Mouse (Mus musculus) heart, embryonic 16.5 days (tissue): ENCODE data around the gene Spata5. TPM values are rescaled to one million over a fixed set of nuclear protein-coding genes. Genes with fewer than 3 reads are reported as not detected.

Experiments
- ATAC-seq: fragments of 200-750 bp; cut with Nextera tagmentation; replicated peaks from 2 replicates; pipeline ENCODE4 v1.8.0; 2017; ENCODE audit warnings: moderate number of reproducible peaks; ENCODE audit not compliant: insufficient read depth, low FRiP score; ENCODE audit errors: extremely low read depth
- H3K27ac ChIP-seq: fragments of 300-500 bp; sonication (generic); 2 replicates; pipeline ENCODE4 v1.5.1; 2014; ENCODE audit warnings: mild to moderate bottlenecking, low read length, control low read depth, moderate library complexity
- H3K27me3 ChIP-seq: fragments of 300-500 bp; sonication (generic); 2 replicates; pipeline ENCODE4 v1.6.1; 2014; ENCODE audit warnings: low read length, mixed read lengths; ENCODE audit not compliant: control insufficient read depth, insufficient read depth
- H3K36me3 ChIP-seq: fragments of 300-500 bp; sonication (generic); 2 replicates; pipeline ENCODE4 v1.6.1; 2014; ENCODE audit not compliant: control insufficient read depth, insufficient read depth
- H3K4me1 ChIP-seq: fragments of 300-500 bp; sonication (generic); 2 replicates; pipeline ENCODE4 v1.6.1; 2014; ENCODE audit warnings: low read length, mixed read lengths; ENCODE audit not compliant: control insufficient read depth, insufficient read depth
- H3K4me2 ChIP-seq: fragments of 300-500 bp; sonication (generic); 2 replicates; pipeline ENCODE4 v1.6.1; 2014; ENCODE audit warnings: low read depth, mild to moderate bottlenecking, control low read depth, low read length
- H3K4me3 ChIP-seq: fragments of 300-500 bp; sonication (generic); 2 replicates; pipeline ENCODE4 v1.5.1; 2014; ENCODE audit warnings: mild to moderate bottlenecking, control low read depth, low read length
- H3K9ac ChIP-seq: fragments of 300-500 bp; sonication (generic); 2 replicates; pipeline ENCODE4 v1.6.1; 2014; ENCODE audit warnings: low read length, control low read depth
- H3K9me3 ChIP-seq: fragments of 300-500 bp; sonication (generic); replicated peaks from 2 replicates; pipeline ENCODE4 v1.6.1; 2016; ENCODE audit warnings: low read length; ENCODE audit not compliant: control insufficient read depth
- WGBS: fragments of 180-500 bp; shearing (Covaris S2); extraction: QIAGEN DNeasy Blood & Tissue Kit; methylation state at CpG from one replicate; pipeline ENCODE4 v1.1.7; 2014; 5-methylcytosine and 5-hydroxymethylcytosine counted together
- polyA plus RNA-seq: library from polyadenylated mRNA; unstranded; fragments of >200 nt; fragmentation: Nextera tagmentation; extraction: Ambion mirVana; gene quantifications from 2 replicates; pipeline ENCODE4 v1.2.1, GENCODE M21; 2015

Gene Spata5
- polyA plus RNA-seq, 1 experiment from 2014 or later = 20.8 TPM

DNA sequence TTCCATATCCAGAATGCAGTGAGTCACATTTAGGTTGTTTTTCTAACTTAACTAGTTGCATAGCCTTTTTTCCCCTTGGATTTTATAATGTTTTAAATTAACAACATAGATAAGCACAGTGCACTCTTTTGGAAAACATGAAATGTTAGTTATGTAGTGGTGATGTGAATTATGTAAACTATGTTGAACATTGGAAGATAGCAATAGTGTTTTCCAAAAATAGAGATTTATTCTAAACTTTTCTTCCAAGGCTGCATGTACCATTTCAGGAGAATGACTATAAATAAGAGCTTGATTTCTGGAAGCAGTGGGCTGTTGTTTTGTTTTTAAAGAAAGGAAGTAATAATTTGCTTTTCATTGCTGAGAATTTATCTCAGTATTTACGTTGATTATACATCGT, 23.7 kb downstream of the Spata5 start:
- no peak for ATAC-seq
- H3K9me3 ChIP-seq = no peaks in the 10 kb centered on the region
- H3K4me2 ChIP-seq = no peak overlapping the region
- H3K36me3 ChIP-seq = peaks cover 10% of the 10 kb centered on the region
- no peaks in the 10 kb centered on the region for H3K27me3 ChIP-seq
- WGBS = 80% methylated on average over 2 of the region's 2 CpGs
- H3K27ac ChIP-seq = no peak overlapping the region
- H3K9ac ChIP-seq = no peak overlapping the region
- H3K4me3 ChIP-seq = no peak overlapping the region
- H3K4me1 ChIP-seq = no peaks in the 10 kb centered on the region

DNA sequence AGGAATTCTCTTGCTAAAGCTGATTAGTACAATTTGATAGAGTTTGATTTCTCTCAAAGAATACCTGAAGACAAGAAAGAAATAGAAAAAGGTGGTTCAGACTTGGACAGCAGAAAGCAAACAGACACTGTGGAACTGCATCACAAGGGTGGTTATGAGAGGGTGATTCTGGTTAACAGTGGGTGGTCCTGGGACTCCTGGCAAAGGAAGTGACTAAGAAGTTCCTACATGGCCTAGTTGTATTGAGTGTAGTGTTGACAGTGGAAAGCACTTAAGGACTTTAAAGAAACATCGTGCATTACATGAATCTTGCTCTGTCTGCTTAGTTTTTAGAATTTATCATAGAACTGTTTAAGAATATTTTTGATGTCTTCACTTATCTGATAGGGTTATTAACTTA, 36.3 kb downstream of the Spata5 start:
- Histone ChIP-seq H3K9ac (no peak overlapping the region), H3K27ac (no peak overlapping the region), H3K27me3 (no peaks in the 10 kb centered on the region), H3K4me3 (no peak overlapping the region), H3K9me3 (no peaks in the 10 kb centered on the region), H3K36me3 (peaks cover 7% of the 10 kb centered on the region; the same call in 1 of the 2 replicates), H3K4me1 (no peaks in the 10 kb centered on the region), H3K4me2 (no peak overlapping the region)
- WGBS = 68% methylated on average over 1 of the region's 1 CpGs
- ATAC-seq = no peak

DNA sequence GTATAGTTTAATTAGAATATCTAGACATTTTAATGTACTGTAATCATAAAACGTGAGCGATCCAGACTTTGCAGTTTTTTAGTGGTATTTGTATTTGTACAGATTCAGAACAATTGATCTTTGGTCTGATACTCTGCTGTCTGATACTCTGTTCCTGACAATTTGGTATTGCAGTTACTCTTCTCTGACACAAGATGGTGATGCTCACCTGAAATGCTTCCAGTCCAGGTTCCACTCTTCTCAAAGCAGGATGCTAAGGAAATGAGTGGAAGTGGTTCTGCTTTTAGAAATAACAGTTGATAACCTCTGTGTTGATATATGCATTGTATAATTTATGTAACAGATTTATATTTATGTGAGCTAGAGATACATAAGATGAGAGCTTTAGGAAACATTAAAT, 48.5 kb downstream of the Spata5 start:
- Histone ChIP-seq H3K4me2 (no peak overlapping the region), H3K27me3 (no peaks in the 10 kb centered on the region), H3K9ac (no peak overlapping the region), H3K9me3 (no peaks in the 10 kb centered on the region), H3K36me3 (no peaks in the 10 kb centered on the region), H3K4me3 (no peak overlapping the region), H3K4me1 (no peaks in the 10 kb centered on the region), H3K27ac (no peak overlapping the region)
- WGBS = 88% methylated on average over 2 of the region's 2 CpGs
- ATAC-seq = no peak

DNA sequence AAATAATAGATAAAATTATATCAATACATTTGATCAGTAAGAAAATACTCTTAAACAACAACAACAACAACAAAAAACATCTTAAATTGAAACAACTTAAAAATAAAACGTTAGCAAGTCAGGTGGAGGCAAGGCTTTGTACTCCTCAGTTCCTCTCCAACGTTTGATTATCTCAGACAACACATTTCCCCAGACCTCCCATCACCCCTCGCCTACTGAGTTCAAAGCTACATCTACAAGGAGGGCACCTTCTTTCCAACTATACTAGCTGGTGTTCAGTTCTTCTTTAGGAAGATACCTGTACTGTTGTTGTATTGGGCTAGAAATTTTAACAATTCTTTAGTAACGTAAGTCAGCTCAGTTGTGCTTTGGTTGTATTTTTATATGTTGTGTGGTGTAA, 49.7 kb downstream of the Spata5 start:
- Histone ChIP-seq H3K4me2 (no peak overlapping the region), H3K27ac (no peak overlapping the region), H3K4me1 (no peaks in the 10 kb centered on the region), H3K9me3 (no peaks in the 10 kb centered on the region), H3K27me3 (no peaks in the 10 kb centered on the region), H3K9ac (no peak overlapping the region), H3K4me3 (no peak overlapping the region), H3K36me3 (no peaks in the 10 kb centered on the region)
- 78% methylated on average over 4 of the region's 4 CpGs for WGBS
- no peak for ATAC-seq

DNA sequence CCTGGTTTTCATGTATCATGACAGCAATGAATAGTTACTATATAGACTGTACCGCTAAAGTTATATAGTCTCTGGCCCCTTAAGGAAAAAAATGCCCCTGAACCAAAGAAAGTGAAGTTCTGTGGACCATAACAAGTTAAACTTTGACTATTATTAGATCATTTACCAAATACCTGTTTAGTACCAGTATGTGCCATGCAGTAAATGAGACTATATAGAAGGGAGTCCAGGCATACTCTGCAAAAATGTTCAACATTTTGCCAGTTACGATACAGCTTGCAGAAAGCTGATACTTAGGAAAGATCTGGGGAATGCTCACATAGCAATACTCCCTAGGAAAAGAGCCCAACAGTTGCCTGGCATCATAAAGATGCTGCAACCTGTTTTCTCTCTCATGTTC, 51.2 kb downstream of the Spata5 start:
- Histone ChIP-seq H3K9ac (no peak overlapping the region), H3K4me2 (no peak overlapping the region), H3K9me3 (no peaks in the 10 kb centered on the region), H3K27me3 (no peaks in the 10 kb centered on the region), H3K4me1 (no peaks in the 10 kb centered on the region), H3K27ac (no peak overlapping the region), H3K36me3 (no peaks in the 10 kb centered on the region), H3K4me3 (no peak overlapping the region)
- ATAC-seq = no peak
- 69% methylated on average over 2 of the region's 2 CpGs for WGBS

DNA sequence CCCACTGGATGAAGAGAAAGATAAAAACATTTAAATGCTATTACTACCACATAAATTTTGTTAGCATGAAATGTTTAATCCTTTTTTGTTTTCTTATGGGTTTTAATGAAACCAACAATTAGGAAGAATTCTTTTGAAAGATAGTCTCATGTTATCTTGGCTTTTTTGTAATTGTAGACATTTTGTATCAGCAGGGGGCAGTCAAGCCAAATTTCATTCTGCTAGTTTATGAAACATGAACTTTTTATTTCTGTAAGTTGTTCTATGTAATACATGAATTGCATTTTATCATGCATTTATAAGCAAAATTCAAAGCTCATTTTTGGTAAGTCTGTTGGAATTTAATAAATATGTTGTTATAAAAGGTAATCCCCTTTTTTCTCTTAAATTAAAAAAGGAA, 52.8 kb downstream of the Spata5 start:
- Histone ChIP-seq H3K36me3 (no peaks in the 10 kb centered on the region), H3K9me3 (no peaks in the 10 kb centered on the region), H3K9ac (no peak overlapping the region), H3K27ac (no peak overlapping the region), H3K4me3 (no peak overlapping the region), H3K27me3 (no peaks in the 10 kb centered on the region), H3K4me1 (no peaks in the 10 kb centered on the region), H3K4me2 (no peak overlapping the region)
- ATAC-seq = no peak

DNA sequence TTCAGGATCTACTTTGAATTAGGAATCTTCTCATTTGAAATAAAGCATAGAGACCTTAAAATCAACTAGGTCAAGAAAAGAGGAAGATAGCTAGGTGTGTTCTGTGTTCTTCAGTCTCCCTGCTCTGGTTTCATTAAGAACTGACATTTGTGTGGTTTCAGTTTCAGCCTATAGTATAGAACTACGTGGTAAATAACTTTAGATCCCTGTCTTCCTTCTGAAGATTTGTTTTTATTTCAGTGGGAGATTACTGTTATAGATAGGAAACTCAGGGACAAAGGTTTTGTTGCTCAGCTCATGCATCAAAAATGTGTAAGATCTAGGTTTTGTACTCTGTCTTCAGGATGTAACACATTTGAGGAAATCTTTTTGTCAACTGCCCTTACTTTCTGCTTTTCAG, 56.8 kb downstream of the Spata5 start:
- no peaks in the 10 kb centered on the region for H3K9me3 ChIP-seq
- WGBS = 57% methylated on average over 1 of the region's 1 CpGs

DNA sequence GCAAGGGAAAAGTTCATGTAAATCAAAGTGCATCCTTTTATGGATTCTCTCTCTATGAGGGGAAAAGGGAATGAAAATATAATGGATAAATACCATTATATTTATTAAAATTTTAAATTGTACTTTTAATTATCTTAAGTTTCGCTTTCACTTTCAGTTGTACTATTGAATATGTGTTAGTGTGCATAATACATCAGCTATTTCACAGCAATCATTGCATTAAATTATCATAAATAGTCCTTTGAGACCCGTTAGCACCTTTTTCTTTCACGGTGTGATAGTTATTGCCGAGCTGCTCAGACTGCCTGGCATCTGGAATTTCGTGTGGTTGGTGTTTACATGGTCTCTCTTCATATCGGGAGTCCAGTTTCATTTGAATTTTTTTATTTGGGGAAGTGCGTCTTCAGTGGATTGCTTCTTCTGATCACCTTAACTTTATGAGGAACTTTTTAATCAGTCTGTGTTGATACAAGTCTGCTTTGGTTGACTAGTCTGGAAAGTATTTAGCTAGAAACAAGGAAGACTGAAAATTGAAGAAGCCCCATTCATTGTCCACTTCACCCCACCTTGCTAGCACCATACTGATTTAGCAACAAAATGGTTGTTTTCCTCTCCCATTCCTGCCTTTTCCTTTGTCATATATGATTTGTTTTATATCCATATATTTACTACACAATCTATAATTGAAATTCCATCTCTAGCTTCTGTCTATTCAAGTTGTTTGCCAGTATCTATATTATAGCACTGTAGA, 57.9 kb downstream of the Spata5 start:
- Histone ChIP-seq H3K9ac (no peak overlapping the region), H3K4me2 (no peak overlapping the region), H3K4me1 (no peaks in the 10 kb centered on the region), H3K36me3 (no peaks in the 10 kb centered on the region), H3K27me3 (no peaks in the 10 kb centered on the region), H3K9me3 (no peaks in the 10 kb centered on the region), H3K27ac (no peak overlapping the region), H3K4me3 (no peak overlapping the region)
- ATAC-seq = no peak
- 84% methylated on average over 7 of the region's 7 CpGs for WGBS

More for the DNA sequence above, 56.8 kb downstream of the Spata5 start:
- Histone ChIP-seq H3K4me1 (no peaks in the 10 kb centered on the region), H3K4me2 (no peak overlapping the region), H3K36me3 (no peaks in the 10 kb centered on the region), H3K27me3 (no peaks in the 10 kb centered on the region), H3K9ac (no peak overlapping the region), H3K4me3 (no peak overlapping the region), H3K27ac (no peak overlapping the region)
- no peak for ATAC-seq

DNA sequence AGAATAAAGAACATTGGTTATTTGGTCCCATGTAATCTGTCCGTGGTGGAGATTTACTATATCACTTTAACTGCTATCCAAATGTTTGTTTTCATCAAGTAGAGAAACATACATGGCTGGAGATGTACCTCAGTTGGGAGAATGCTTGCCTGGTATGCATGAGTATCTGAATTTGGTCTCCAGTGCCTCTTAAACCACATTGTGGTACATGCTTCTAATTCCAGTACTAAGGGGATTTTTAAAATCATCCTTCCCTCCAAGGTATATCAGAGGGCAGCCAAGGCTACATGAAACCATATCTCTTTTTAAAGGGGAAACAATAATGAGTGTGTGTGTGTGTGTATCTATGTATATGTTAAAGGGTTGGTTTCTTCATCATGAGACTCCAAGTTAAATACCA, 60.1 kb downstream of the Spata5 start:
- Histone ChIP-seq H3K4me3 (no peak overlapping the region), H3K27me3 (no peaks in the 10 kb centered on the region), H3K36me3 (no peaks in the 10 kb centered on the region), H3K9ac (no peak overlapping the region), H3K9me3 (no peaks in the 10 kb centered on the region), H3K4me1 (no peaks in the 10 kb centered on the region), H3K4me2 (no peak overlapping the region), H3K27ac (no peak overlapping the region)
- 77% methylated on average over 1 of the region's 1 CpGs for WGBS
- no peak for ATAC-seq
